Mouse (Mus musculus) liver, embryonic 14.5 days (tissue): ENCODE data around the gene Pip5k1b.

Source experiments
- CTCF ChIP-seq: IDR thresholded peaks from 2 replicates; pipeline ENCODE4 v1.5.1; 2016; ENCODE audit warnings: antibody characterized with exemption, low read depth, control low read depth
- EP300 ChIP-seq: IDR thresholded peaks from 2 replicates; pipeline ENCODE4 v1.6.1; 2016; ENCODE audit warnings: antibody characterized with exemption, low read depth

- TF ChIP-seq CTCF (no peak), EP300 (no peak)
Observed at GRCm38 (mm10) chr19:24463011-24463410, 92.7 kb downstream of the Pip5k1b start.
